Mouse (Mus musculus) cerebellum, adult 18-20 months (tissue): ENCODE measurements around the gene Cyct.

Experiments used
- DNase-seq, 2 experiments: peaks; one replicate each; pipeline ENCODE4 v3.0.0; 2021

The Cyct gene

GRCm38 (mm10) chr2:76360226-76360625, at the start of gene Cyct:
Gene Cyct (minus strand): TSS chr2:76360450.
- DNase-seq, result no peak

DNA sequence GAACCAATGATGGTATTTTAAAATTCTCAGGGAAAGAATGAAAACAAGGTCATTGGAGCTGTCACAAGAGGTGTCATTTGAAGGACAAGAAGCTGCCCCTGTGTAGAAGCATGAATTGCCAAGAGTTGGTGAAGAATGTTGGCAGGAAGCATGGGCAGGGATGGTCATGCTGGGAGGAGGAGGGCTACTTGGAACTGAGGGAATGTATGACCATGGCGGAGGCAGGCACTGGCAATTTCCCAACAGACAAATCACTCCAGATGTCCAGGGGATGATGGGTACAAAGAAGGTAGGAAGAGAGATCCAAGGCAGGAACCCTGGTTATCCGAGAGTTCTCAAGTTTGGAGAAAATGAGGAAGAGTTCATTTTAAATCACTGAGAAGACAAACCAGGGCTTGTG, 49.7 kb upstream of the Cyct start:
- DNase-seq, result peak; percentile 55 to 60

- DNase-seq, result peak; percentile 40 to 48
Measured at GRCm38 (mm10) chr2:76409526-76409925, 49.3 kb upstream of the Cyct start.

- DNase-seq, result peak; percentile 82 to 85
Measured at GRCm38 (mm10) chr2:76406937-76407441, 46.7 kb upstream of the Cyct start.

GRCm38 (mm10) chr2:76406151-76406936, 46.1 kb upstream of the Cyct start, which contains the start of gene Osbpl6:
Gene Osbpl6 (plus strand): TSS chr2:76406508.
- DNase-seq, result peak; percentile 75 to 89

DNA sequence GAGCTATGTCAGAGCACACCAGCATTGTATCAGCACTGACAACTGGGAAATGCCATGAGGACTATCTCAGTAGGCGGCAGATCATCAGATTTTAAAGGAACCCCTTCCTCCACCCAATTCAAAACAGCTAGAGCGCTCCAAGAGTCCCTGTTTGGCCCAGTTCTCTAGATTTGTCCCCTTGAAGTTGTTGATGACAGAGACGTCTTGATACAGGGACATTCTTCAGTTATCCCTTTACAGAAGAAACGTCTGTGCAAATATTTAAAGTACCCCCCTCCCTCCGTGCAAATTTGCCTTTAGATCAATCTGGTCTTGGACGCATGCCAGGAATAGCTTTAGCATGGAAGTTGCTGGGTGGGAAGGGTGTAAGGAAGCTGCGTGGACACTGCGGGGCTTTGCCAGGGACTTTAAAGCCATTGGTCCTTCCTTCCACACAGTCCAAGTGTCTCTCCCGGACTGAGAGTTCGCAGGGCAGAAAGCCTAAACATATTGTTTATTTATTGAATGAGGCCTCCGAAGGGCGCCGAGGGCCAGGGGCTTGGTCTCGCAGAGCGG, 45.4 kb upstream of the Cyct start:
- peak in 1 of 2 experiments; percentile 49 for DNase-seq

DNA sequence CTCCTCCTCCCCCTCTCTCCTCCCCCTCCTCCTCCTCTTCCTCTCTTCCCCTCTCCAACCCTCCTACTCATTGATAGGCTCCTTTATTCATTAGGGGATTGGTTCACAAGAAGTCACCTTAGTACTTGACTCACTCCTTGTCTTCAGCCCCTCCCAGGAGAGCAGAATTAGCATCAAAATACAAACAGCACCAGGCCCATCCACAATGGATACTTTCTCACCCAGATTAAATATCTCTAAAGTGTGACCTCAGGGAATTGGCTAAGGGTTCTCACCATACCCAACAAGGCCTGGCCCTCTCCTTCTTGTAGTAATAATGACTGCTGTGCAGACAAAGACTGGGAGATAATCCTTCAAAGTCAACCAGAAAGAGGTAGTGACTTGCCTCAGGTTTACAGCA, 39.9 kb upstream of the Cyct start:
- no peak for DNase-seq

- no peak for DNase-seq
Measured at GRCm38 (mm10) chr2:76386531-76386930, 26.3 kb upstream of the Cyct start.

DNA sequence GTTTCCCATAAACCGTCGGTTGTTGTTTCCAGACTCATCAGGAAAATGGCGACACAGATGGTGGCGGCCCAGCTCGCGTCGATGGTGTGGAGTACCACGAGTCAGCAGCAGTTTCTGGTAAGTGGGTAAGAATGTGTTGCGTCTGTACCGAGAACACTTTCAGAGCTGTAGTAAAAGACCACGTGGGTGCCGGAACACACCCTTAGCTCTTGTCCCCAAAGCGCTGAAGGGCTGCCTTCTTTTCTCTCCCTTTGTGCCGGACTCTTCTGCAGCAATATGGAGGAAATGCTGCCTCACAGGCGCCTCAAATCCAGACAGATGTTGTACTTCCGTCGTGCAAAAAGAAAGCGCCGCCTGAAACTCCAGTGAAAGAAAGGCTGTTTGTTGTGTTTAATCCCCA, 18.4 kb upstream of the Cyct start:
- no peak for DNase-seq

GRCm38 (mm10) chr2:76374544-76375206, 14.4 kb upstream of the Cyct start:
- no peak for DNase-seq

DNA sequence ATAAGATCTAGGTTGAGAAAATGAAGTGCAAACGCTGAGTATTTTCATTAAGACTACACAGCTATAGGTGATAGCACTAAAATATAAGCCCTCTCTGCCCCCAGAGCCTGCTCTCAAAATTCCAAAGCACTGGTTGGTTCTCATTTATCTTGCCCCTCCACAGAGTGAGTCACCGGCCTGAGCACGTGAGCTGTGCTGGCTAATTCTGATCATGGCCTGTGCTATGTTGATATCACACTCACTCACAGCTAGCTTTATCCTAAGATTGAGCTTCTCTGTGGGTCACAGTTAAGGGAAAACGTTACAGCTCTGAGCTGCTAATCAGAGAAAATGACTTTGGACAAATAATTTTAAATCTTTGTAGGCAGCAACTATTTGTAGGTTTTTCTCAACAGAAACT, 12.0 kb upstream of the Cyct start:
- no peak for DNase-seq

DNA sequence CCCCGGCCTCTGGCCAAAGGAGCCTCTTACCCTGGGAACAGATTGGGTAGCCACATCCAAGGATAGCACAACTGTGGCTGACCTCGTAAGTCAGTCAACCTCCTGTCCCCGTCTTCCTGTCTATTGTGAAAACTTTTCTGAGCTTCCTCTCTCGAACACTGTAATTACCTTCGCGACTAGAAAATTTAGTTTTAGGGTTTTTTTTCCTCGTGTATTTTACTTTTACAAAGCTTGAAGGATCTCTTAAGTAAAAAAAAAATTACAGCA, 10.3 kb upstream of the Cyct start:
- no peak for DNase-seq

GRCm38 (mm10) chr2:76369821-76370655, 9.8 kb upstream of the Cyct start, which contains the start of gene Rbm45:
Gene Rbm45 (plus strand): TSS chr2:76369984.
- peak; percentile 85 to 94 for DNase-seq

DNA sequence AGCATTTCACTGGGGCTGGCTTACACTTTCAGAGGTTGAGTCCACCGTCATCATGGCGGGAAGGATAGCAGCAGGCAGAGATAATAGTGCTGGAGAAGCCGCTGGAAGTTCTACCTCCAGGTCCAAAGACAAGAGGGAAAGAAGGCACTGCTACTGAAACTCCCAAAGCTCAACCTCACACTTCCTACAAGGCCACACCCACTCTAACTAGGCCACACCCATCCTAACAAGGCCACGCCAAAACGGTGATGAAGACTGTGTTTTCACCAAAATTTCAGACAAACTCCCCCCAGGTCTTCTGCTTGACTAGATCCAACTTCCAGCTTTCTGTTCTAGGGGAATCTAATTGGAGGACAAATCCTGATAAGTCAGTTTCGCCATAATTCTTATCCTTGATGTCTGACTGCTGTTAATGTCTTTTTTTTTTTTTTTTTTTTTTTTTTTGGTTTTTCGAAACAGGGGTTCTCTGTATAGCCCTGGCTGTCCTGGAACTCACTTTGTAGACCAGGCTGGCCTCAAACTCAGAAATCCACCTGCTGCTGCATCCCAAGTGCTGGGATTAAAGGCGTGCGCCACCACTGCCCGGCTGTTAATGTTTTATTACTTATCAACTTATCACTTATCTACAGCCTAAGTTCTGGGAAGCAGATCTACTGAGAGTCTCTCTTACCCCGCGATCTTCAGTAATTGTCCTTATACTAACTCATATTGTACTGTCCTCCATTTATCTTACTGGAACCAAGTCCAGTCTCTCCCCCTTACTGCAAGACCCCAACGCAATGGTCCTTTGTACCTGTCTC, 8.8 kb upstream of the Cyct start:
- no peak for DNase-seq

DNA sequence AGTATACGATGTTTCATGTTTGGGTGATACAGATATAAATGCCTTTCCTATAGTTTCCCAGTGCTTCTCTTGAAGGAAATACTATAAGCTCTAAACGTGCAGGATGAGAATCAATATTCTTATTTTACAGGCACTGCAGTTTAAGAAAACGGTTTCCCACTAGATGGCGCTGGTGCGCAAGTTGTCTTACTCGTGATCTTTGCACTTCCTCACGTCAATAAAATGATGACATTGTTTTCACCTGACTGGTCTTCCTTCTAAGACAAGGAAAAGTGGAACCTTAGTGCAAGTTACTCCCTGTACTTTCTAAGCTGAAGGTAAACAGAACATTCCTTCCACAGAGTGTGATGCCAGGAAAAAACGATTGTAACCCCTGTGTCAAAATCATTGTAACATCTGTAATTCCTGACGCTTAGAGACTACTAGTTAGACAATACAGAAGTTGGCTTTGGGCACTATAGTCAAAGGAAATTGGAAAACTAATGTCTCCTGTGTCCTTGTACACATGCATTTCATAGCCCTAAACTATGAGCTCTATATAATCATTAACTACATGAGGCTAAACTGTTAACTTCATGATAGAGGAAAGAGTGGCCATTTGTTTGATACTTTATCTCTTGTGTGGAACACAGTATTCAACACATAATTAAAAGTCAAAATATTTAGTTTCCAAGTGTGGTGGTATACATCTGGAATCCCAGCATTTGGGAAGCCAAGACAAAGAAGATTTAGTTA, 7.1 kb upstream of the Cyct start:
- DNase-seq, result peak; percentile 81 to 88

DNA sequence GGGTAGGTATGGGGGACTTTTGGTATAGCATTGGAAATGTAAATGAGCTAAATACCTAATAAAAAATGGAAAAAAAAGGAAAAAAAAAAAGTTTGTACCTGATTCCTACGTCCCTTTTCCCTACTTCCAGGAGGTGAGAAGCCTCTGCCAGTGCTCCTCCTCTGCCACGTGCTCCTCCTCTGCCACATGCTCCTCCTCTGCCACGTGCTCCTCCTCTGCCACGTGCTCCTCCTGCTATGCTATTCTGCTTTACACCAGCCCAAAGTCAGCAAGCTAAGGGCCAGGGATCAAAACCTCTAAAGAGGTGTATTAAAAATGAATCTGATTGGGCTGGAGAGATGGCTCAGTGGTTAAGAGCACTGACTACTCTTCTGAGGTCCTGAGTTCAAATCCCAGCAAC, 5.6 kb upstream of the Cyct start:
- no peak for DNase-seq

- DNase-seq, result no peak
Measured at GRCm38 (mm10) chr2:76362111-76362510, 1.9 kb upstream of the Cyct start.

DNA sequence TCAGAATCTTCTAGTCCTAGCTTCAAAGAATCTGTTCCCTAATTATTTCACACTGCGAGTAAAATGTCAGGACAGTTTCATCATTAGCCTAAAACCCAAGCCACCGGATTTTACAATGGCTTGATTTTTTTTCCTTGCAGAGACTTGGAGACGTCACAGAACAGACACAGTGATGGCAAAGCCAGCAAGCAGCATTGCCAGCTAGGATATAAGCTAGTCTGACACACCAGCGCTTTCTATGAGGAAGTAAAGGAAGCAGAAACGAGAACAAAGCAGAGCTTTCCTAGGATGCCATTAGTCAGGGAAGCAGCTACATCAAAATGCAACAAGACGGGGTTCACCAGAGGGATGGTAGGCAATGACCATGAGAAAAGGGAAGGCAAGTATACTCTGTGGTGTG, 12.4 kb downstream of the Cyct start:
- no peak for DNase-seq

DNA sequence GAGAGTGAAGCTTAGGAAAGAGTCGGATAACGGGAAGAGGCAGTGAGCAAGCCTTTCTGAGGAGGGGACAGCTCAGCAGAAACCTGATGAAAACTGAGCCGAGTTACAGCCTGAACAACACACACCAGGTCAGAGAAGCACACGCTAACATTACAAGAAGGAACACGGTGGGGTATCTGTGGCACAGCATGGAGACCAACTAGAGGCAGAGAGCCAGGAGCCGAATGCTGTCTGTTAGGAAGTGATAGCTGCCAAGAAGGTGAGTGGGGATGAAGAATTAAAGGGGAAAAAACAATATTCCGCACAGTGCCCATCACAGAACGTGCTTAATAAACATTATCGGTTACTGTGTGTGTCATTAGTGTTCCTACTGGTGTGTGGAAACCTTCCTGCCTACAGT, 18.1 kb downstream of the Cyct start:
- DNase-seq, result no peak

DNA sequence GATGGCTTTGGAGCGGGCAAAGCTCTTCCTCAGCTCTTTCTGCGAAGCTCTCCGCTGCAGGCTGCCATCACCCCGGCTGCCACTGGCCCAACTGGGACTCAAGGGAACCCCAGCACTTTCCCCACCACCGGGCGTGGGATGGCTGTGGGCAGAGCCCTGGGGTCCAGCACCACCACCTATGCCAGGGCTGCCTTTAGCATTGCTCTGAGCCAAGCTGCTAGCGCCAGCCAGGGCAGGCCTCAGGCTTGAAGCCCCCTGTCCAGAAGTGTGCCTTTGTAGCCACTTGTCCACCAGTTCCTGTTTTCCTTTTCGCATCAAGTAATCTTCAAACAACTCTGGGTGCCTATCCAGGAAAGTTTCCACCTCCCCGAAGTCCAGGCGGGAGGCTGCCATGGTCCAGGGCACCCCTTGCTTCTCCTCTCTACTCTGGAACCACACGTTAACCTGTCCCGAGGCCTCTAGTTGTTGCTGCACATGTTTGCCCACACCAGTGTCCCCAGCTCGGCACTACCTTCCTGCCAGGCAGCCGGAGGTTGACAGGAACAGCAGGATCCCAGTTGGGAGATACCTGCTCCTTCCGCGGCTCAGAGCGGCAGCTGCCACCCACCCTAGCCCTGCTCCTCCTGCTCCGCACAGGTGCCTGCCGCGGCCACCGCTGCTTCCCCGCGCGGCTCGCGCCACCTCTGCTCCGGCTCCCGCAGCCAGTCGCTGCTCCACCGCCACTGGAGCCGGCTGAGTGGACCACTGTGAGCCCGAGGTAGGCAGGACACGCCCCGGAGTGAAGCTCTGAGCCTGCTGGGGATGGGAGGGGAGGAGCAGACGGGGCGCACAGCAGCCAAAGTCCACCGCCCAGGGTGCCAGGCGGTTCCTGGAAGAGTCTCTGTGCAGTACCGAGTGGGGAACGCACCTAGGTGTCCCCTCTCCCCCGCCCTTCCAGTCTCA, 21.8 kb downstream of the Cyct start, which contains the start of gene Pde11a:
TSS of gene Pde11a (minus strand) at position 560 of the 942 bp plus-strand sequence.
- peak in 1 of 2 experiments; percentile 10 for DNase-seq
